In the genomic region with DNA sequence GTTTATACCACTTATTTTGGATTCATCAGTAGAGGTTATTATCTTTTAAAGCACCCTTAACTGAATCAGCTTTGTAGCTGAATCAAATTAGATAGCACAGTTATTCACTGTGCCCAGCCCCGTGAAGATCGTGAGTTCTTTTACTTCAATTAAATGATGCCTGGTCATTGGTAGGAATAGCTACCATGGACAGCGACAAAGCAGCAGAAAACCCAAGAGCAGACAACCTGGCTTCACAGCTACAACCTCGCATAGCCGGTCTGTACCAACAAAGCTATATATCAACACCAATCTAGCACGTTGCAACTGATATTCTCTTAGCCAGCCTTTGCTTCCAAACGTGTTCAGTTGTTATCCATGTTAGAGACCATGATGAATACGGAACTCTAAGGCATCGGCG, we compare ENCODE assay signal across 14 mouse cellular contexts.
A peak's percentile ranks its signal among the peaks of the same experiment; 100 is the strongest.
DNase-seq lines count a peak whose midpoint lies in the region; ATAC-seq and TF ChIP-seq lines count a peak whose summit lies in the region.
"Had no signal": no experiment of that assay in that cellular context is flagged by ENCODE, and none has a peak within 500 bp of the region (broad histone marks: within the 10 kb centered on the region; RNA-seq: fewer than 3 reads in every experiment).

No protein-coding gene starts in this region.

- no peaks in the 10 kb centered on the region for H3K4me1 ChIP-seq in lung, embryonic 14.5 days (ENCODE audit: insufficient read depth)
- no peaks in the 10 kb centered on the region for H3K4me1 ChIP-seq in midbrain, embryonic 16.5 days (ENCODE audit: control insufficient read depth, insufficient read depth, low read length)
- H3K4me1 ChIP-seq: limb, embryonic 13.5 days had no signal

- 50% methylated on average over 10 of the region's 10 CpGs for WGBS in lung, embryonic 14.5 days
- 59% methylated on average over 10 of the region's 10 CpGs for WGBS in midbrain, embryonic 16.5 days

- intact Hi-C loops in heart, postnatal 36 days (cut with DNase I), result no loop called here

- no peaks in the 10 kb centered on the region for H3K9me3 ChIP-seq in lung, embryonic 14.5 days (ENCODE audit: low read depth, low read length)
- H3K9me3 ChIP-seq in midbrain, embryonic 16.5 days (replicated peaks; ENCODE audit: control insufficient read depth, low read length, poor library complexity, severe bottlenecking), result no peaks in the 10 kb centered on the region
- H3K9me3 ChIP-seq: limb, embryonic 13.5 days had no signal

- no peak overlapping the region for H3K4me3 ChIP-seq in lung, embryonic 14.5 days (ENCODE audit: low read depth, low read length)
- H3K4me3 ChIP-seq in midbrain, embryonic 16.5 days (ENCODE audit: low read depth, low read length), result no peak overlapping the region
- H3K4me3 ChIP-seq: layer of hippocampus, adult 2 months; limb, embryonic 13.5 days had no signal

- no peak overlapping the region for H3K27ac ChIP-seq in lung, embryonic 14.5 days (ENCODE audit: low read depth)
- no peak overlapping the region for H3K27ac ChIP-seq in midbrain, embryonic 16.5 days (ENCODE audit: low read length)
- H3K27ac ChIP-seq: layer of hippocampus, adult 2 months; limb, embryonic 13.5 days had no signal

- H3K36me3 ChIP-seq in lung, embryonic 14.5 days (ENCODE audit: insufficient read depth), result no peaks in the 10 kb centered on the region
- no peaks in the 10 kb centered on the region for H3K36me3 ChIP-seq in midbrain, embryonic 16.5 days (ENCODE audit: control insufficient read depth, insufficient read depth, low read length)
- H3K36me3 ChIP-seq: limb, embryonic 13.5 days had no signal

- no peak for TF ChIP-seq CTCF in lung, embryonic 14.5 days (IDR thresholded peaks at IDR 0.05; ENCODE audit: low read depth)

- peak; percentile 52 for DNase-seq in heart, adult 11 months
- no peak for DNase-seq in heart, postnatal 36 days
- DNase-seq in lung, embryonic 14.5 days, result peak; percentile 74
- no peak for DNase-seq in lung, postnatal 25 days (ENCODE audit: low spot score)
- DNase-seq in embryo, embryonic 10 days (ENCODE audit: low spot score), result peak; percentile 64
- peak; percentile 62 for DNase-seq in mesoderm, embryonic 11.5 days (ENCODE audit: low read depth, low spot score)
- no peak for DNase-seq in frontal cortex, postnatal 25 days (ENCODE audit: low spot score in 2 of 2)
- DNase-seq: forebrain, postnatal 0 days; midbrain, embryonic 14.5 days; spleen, adult 18-20 months had no signal

- no peak for ATAC-seq in lung, embryonic 14.5 days (ENCODE audit: insufficient read depth)
- ATAC-seq in midbrain, embryonic 16.5 days, result no peak
- ATAC-seq: forebrain, postnatal 0 days; lung, postnatal 0 days had no signal

- H3K27me3 ChIP-seq in lung, embryonic 14.5 days (ENCODE audit: insufficient read depth, low read length), result no peaks in the 10 kb centered on the region
- no peaks in the 10 kb centered on the region for H3K27me3 ChIP-seq in midbrain, embryonic 16.5 days (ENCODE audit: control insufficient read depth, insufficient read depth, low read depth, low read length)
- H3K27me3 ChIP-seq: limb, embryonic 13.5 days had no signal

- no peak overlapping the region for H3K9ac ChIP-seq in lung, embryonic 14.5 days
- H3K9ac ChIP-seq in midbrain, embryonic 16.5 days (ENCODE audit: low read depth, low read length), result no peak overlapping the region
- H3K9ac ChIP-seq: forebrain, postnatal 0 days; limb, embryonic 13.5 days had no signal

- no peak overlapping the region for H3K4me2 ChIP-seq in lung, embryonic 14.5 days
- no peak overlapping the region for H3K4me2 ChIP-seq in midbrain, embryonic 16.5 days (ENCODE audit: low read length)
- H3K4me2 ChIP-seq: limb, embryonic 13.5 days had no signal

Comparison
In these comparisons a context has a peak if more than half of its experiments do, and no peak if none do; other contexts are left out.
1. DNase-seq: peak in heart, adult 11 months (single experiment), lung, embryonic 14.5 days (single experiment), embryo, embryonic 10 days (single experiment) and mesoderm, embryonic 11.5 days (single experiment); none in heart, postnatal 36 days (0 of 2), lung, postnatal 25 days (single experiment) and frontal cortex, postnatal 25 days (0 of 2).